Mouse (Mus musculus) heart, adult 18-20 months (tissue): ENCODE measurements around the gene Ndufa10. TPM values are rescaled to one million over a fixed set of nuclear protein-coding genes. Genes with fewer than 3 reads are reported as not detected.
"Not testable (repeated sequence)": the region's sequence is repeated elsewhere in the genome, so short reads cannot be mapped to it uniquely, and the experiment has no call there.

Source experiments
- DNase-seq, 2 experiments: peaks; one replicate each; pipeline ENCODE4 v3.0.0; 2021 to 2022; ENCODE audit warnings: mixed read lengths in 1 of 2
- long read RNA-seq, 2 experiments: library from polyadenylated mRNA; stranded (forward); transcript quantifications; one replicate each; pipeline ENCODE4 v2.0.0; 2021
- total RNA-seq, 2 experiments: library from RNA; stranded (reverse); gene quantifications; 2 replicates each; pipeline ENCODE4 v1.2.3; 2021

The Ndufa10 gene
- 1,000 to 10,000 TPM in 1 of 2 experiments, 100 to 1,000 TPM in 1; 883 to 1,003 TPM for total RNA-seq
- long read RNA-seq, experiment 1, transcript Ndufa10-201 (10 exons, 2,020 nt) = major isoform, 918 of 1,180 reads
- long read RNA-seq, experiment 1, partial matches to known transcripts = 25 of 1,180 reads
- long read RNA-seq, experiment 1, other reads (novel, unspliced or antisense) = 234 of 1,180 reads
- long read RNA-seq, experiment 2, transcript Ndufa10-201 (10 exons, 2,020 nt) = major isoform, 498 of 684 reads
- long read RNA-seq, experiment 2, partial matches to known transcripts = 14 of 684 reads
- long read RNA-seq, experiment 2, other reads (novel, unspliced or antisense) = 170 of 684 reads

DNA sequence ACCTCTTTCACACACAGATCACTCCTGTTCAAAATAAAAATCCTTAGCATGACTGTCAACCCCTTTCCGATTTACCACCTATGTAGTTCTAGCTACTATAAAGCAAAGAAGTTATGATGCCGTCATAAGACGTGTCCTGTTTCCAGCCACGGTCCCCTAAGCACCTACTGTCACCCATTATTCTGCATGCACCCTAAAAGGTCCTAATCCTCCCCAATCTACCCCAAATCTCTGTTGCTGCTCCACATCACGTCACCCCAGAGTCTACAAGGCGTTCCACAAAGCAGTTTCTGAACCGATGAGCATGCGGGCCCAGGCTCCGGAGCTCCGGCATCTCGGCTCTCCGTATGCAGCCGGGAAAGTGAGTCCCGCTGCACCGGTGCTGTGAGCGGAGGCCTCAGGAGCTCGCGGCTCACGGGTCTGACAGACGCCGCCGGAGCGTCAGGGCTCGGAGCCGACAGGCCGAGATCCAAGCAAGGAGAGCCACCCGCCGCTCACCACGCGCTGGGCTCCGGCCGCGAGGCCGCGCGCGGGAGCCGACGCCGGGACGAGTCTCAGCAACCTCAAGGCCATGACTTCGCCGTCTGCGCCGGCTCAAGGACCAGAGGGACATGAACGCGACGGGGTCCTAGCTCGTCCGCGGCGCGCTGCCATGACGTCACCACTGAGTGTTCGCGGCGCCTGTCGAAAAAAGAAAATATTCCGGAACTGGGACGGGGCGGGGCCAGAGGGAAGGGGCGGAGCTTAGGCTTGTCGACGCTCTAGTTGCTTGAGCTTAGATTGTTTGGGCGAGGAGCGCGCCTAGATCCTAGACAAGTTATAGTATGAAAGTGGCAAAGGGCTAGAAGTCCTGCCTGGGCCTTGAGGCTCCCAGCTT, at the start of gene Ndufa10:
Ndufa10 (minus strand) TSS at position 696 of the 877 bp plus-strand sequence.
- DNase-seq = peak; percentile 92 to 99

DNA sequence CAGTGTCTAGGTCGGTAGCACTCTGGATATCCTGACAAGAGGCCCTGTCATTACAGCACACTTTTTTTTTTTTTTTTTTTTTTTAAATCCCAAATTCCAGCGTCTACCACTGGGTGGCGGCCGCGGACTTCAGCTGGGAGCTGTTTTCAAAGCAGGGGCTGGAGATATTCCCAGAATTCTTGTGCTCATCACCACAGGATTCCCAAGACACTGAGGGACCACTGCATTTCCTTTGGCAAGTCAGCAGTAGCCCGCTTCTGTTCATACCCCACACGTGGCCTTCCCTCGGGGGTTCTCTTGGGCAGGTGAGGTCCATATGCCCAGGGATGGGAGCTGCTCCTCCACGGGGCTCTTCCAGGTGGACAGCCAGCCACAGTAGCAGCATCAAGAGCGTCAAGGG, 47.7 kb upstream of the Ndufa10 start:
- DNase-seq = peak; percentile 3 to 29

DNA sequence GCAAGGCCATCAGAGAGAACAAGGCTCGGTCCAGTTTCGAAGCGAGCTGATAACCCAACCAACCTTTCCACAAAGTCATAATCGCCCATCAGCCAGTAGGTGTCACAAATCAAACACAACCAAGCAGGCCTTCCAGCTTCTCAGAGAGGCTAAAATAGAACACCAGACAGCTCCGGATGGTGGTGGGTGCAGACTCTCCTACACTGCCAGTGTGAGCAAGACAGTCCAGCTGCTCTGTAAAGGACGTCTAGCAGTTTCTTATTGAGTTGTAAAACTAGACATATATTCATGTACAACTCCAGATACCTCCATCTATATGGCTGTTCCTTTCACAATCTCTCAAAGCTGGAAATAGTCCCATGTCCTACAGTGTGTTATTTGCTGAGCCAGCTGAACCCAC, 45.4 kb upstream of the Ndufa10 start:
- DNase-seq = no peak

DNA sequence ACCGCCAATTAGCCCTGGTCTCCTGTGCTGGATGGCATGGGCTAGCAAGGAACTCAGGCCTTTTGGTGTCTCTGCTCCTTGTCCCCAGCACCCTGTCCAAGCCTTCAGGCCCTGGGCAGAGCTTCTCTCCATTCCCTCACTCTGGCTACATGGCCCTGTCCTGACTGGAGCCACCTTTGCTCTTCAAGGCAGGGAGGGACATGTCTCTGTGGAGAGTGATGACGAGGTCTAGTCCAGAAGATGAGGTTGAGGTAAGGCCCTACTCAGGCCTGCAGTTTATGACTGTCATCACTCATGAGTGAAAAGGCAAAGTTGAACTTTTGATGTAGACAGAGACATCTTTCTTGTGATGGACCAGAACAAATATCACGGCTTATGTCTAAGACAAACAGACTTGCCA, 44.9 kb upstream of the Ndufa10 start, which contains the start of gene Olfr1414:
Olfr1414 (minus strand) TSS at position 101 of the 400 bp plus-strand sequence.
- DNase-seq = no peak

DNA sequence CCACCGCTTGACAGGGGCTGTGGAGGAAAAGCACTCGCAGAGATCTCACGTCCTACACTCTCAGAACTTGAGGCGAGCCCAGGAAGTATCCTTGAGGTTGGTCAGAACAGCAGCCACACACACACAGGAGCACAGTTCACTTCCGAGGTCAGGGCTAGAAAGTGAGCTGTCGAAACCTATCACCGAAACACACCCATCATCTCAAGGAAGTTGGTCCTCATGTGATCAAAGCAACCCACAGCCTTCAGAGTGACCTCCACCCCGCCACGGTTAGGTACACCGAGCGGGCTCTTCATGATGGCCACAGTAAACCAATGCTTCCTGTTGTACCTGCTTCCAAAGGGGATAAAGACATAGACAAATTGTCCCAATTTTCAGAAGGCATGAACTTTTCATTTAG, 41.7 kb upstream of the Ndufa10 start:
- no peak for DNase-seq

DNA sequence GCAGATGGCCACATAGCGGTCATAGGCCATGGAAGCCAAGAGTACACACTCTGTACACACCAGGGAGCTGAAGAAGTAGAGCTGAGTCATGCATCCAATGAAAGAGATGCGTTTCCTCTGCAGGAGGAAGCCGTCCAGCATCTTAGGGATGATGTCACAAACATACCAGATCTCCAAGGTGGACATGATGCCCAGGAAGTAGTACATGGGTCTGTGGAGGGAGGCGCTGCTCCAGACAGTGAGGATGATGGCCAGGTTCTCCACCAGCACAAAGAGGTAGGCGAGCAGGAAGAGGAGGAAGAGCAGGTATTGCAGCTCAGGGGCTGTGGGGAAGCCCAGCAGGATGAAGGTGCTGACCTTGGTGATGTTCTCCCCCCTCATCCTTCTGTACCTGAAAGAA, 38.0 kb upstream of the Ndufa10 start:
- DNase-seq = not testable (repeated sequence)

DNA sequence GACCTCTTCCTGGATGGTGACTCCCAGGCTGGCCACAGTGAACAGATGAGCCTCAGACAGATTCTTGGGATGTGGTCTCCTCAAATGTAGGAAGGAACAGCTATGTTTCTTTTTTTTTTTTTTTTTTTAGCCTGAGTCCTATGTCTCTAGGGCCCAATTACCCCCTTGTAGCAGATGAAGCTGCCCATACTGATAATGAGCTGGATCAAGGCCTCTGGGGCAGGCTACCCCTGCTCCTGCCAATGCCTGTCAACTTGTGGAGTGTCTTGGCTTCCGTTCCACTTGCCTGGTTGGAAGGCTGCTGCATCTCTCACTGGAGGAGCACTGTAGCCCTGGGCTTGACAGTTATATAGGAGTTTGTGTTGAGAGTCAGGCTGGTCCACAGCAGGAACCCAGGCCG, 22.3 kb upstream of the Ndufa10 start, which contains the start of gene Olfr1415:
Olfr1415 (minus strand) TSS at position 101 of the 400 bp plus-strand sequence.
- no peak for DNase-seq

DNA sequence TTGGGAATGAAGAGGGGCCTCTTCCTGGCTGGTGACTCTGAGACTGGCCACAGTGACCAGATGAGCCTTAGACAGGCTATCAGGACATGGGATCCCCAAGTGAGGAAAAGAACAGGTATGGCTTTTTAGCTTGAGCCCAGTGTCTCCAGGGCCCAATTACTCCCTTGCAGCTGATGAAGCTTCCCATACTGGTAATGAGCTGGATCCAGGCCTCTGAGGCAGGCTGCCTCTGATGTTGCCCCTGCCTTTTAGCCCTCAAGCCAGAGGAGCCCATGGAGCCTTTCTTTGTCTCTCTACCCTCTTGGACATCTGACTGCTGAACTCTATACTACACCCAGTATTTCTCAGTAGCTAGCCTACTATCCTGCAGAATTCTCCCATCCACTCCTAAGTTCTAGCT, 11.4 kb upstream of the Ndufa10 start, which contains the start of gene Olfr1416:
Olfr1416 (minus strand) TSS at position 101 of the 400 bp plus-strand sequence.
- no peak for DNase-seq

DNA sequence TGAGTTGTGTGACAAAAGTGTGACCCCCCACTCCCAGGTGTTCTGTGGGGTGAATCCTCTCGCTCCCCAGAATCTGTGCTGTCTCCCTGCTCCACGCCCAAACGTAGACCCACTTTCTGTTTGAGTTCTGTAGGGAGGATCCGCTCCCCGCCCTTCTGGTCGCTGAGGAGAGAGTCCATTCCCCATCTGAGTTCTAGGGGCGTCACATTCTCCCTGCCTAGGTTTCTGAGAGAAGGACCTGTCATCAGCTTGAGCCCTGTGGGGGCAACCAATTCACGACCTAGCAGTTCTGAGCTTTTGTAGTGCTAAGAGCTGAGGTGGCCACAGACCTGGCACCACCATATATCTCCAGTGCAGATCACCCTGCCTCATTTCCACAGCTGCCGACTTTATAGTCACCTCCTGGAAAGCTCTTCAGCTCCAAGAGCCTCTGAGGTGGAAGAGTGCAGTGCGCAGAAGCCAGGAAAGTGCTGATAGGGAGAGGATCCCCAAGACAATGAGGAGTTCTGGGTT, 462 bp upstream of the Ndufa10 start:
- no peak for DNase-seq

DNA sequence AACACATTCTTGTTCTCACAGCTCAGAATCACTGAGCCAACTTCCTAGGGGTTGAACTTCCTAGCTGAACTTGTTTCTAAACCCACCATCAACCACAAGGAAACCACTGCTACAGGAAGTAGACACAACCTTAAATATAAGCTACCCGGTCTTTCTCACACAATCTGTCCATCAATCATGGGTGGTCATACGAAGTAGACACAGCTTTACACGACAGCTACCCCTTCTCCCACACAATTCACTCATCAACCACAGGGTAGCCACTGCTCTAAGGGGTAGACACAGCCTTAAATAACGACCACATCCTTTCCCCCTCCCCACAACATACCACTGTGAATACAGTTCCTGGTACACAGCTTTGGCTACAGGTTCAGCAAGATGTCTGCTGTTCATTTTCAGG, 4.8 kb downstream of the Ndufa10 start:
- no peak for DNase-seq

DNA sequence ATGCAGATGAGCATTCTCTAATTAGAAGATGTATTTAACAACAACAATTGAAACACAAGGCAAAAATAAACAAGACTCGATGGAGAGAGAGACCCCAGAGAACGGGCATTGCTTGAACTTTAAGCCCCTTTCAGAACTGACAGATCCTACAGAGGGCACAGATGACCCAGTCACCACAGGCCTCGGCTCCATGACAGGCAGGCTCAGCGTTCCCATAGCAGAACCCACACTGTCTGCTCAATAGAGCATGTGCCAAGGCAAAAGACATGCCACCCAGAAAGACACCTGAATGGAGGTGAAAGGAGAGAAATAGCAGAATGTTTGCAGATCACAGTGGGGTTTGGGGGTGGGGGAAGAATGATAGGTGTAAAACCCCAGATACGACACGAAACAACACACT, 15.2 kb downstream of the Ndufa10 start:
- no peak for DNase-seq

DNA sequence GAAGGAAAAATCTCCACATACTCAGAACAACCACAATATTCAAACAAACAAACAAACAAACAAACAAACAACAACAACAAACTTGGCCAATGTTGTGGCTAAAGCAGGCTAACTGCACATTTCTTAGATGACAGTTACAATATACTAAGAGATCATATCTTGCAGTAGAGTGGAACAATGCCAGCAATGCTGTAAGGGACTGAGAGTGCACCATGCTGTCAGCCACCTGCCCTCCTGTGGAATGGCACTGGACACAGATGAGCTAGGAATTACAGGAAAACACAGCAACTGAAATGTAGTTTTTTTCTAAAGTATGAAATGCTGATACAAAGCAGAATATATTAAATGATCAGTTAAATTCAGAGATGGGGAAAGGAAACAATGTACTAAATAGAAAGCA, 15.9 kb downstream of the Ndufa10 start:
- DNase-seq = no peak

DNA sequence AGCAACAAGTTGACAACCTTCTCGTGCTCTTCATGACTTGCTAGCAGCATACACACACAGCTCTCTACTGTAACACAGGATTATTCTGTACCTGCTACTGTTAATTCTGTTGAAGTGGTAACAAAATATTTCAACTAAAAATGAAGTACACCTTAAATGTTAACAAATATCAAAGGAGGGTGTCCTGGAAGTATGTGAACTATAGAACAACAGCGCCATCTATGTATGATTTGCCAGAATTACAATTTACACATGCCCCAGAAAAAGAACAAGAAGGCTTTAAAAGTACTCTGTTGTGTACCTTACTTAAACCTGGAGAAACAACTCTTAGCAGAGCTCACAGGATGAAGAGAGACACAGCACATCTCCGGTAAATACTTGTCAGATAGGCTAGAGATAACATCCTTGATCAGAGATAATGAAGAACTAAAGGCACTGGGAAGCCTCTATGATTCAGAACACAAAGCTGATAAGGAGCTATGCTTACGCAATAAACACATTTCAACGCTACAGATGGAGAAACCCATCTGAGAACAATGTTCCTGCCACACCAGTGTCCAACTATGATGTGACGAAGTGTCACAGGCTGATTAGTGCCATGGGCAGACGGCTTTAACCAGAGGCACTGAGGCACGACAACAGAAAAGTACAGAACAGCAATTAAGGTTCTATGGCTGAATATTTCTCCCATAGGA, 19.8 kb downstream of the Ndufa10 start:
- peak in 1 of 2 experiments; percentile 49 for DNase-seq

DNA sequence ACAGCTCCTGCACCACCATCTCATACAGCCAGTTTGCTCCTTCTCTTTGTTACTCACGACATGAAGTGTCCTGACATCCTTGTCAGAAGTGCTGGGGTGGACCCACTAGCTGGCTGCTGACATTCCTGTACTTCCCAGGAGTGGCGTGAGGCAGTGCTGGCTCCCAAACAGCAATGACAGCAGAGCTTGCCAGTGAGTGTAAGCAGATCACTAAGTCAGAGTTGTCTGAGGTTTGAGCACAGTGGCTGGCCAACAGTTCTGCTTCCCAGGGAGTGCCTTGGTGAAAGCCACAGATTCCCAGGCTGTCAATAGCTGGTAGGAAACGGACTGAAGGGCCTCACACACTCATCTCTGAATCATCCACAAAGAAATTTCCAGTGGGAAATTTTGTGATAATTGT, 25.4 kb downstream of the Ndufa10 start:
- DNase-seq = peak; percentile 25 to 51

DNA sequence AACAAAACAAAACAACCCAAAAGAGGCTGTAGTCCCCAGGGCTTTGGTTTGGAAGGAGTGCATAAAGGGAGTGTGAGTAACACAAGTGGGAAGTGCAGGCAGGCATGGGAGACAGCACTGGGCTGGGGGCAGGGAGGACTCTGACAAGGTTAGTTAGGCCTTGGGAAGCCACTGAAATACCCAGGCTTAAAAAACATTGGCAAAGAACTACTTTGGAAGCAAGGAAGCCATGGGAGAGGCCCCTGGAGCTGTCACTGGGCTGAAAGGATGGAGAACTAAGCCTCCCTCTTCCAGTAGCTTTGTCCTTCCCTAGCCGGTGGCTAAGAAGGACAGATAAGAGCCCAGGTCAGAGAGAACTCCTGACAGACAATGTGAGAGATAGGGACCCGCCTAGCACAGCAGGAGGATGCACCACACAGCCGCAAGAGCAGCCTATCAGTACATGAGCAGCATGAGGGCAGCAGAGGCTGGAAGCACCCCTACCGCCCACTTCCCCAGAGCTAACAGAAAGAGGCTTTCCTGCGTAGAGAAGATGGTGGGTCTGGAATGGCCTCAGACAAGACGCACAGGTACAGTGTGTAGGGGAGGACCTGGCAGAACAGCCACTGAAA, 32.1 kb downstream of the Ndufa10 start:
- DNase-seq = no peak

DNA sequence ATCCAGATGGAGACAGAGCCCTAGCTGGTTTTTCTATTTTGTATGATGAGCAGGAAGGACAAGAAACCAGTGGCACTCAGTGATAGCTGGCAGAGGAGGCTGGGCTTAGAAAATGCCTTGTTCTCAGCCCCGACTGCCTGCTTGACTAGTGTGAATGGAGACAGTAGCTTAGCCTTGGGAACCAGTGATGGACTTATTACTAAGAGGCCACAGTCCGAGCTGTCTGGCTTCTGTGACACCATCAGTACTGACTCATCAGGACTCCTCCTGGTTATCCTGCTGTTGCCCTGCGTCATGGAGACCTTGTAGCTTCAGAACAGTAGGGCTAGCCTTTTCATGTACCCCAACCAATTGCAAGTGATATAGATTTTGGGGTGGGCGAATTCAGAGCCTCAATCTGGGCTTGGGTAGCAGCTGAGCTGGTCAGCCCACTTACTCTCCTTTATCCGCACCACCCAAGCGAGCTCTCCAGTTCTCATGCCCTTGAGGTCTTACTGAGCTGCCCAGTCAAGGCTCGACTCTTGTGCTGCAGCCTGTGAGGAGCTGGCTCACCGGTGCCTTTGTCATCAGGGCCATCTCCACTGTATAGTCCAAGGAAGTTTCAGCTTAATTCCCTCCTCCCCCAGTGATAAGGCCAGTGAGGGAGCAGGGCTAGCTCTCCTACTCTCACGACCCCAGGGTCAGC, 33.5 kb downstream of the Ndufa10 start:
- no peak for DNase-seq

DNA sequence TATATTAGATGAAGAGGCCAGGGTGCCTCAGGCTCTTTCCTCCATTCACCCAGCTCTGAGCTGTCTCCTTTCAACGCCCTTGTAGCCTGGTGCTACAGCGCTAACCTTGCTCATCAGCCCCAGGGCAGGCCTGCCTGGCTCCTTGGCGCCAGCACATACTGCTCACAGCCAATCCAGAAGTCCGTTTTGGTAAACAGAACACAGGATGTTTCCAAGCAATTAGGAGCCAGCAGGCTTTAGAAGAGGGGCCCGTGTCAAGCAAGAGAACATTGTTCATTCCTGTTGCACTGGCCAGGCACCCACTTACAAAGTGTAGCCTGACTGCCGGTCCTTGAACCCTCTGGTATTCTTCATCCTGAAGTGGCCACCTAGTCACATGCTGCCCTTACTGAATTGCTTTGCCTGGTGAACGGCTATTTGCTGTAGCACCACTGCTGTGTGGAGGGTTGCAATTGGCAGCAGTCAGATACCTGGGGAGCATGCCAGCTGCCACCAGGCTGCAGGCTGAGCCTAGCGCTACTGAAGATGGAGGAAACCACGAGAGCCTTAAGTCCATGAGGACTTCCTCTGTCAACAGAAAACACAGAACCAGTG, 35.9 kb downstream of the Ndufa10 start:
- DNase-seq = peak; percentile 61 to 73

DNA sequence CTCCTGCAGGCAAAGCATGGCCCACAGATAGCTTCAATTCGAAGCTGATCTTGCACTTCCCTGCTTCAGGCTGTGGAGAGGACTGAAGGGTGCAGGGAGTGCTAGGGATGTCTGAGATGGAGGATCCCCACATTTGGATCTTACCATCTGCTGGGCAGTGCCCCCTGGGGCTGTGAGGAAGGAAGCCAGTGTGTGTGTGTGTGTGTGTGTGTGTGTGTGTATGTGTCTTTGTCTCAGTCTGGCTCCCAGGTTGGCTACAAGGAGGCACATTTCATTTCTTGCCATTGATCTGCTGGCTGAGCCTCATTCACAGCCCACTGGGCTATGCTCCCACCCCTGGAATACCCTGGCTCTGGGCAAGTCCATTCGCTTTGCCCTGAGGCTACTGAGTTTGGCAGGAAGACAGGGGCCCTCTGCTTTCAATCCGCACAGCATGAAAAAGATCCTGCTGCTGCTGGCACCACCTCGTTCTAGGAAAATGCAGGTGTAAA, 36.8 kb downstream of the Ndufa10 start:
- DNase-seq = peak in 1 of 2 experiments; percentile 16

DNA sequence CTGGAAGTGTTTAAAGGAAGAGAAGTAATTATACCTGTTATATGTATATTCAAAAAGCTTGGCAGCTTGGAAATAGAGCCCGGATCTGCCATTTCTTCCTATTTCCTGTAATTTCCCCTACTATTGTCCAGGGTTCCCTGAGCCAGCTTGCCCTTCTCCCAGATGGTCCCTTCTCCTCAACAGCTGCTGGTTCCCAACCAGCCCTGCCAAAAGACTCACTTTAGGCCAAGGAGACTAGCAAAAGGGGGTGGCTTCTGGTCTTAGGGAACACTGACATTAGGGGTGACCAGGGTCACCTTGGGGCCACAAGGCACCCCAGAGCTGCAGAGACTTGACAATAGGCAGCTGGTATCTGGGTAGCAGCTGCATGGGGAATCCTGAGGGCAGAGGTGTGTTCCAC, 38.7 kb downstream of the Ndufa10 start:
- DNase-seq = no peak

DNA sequence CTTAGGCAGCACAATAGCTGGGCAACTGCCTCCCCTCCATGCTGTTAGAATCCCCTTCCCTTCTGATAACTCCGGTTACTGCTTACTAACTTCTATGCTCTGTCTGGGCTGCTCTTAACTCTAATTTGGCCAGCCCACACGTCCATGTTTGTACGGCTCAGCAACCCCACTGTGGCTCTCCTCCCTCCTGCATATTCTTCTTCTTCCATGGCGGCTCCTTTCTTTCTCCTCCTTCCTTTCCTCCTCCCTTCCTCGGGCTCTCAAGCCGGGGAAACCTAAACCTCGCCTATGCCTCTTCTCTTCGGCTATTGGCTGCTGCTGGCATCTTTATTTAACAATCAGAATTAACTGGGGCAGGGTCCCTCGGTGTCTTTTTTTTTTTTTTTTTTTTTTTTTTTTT, 40.9 kb downstream of the Ndufa10 start:
- no peak for DNase-seq

DNA sequence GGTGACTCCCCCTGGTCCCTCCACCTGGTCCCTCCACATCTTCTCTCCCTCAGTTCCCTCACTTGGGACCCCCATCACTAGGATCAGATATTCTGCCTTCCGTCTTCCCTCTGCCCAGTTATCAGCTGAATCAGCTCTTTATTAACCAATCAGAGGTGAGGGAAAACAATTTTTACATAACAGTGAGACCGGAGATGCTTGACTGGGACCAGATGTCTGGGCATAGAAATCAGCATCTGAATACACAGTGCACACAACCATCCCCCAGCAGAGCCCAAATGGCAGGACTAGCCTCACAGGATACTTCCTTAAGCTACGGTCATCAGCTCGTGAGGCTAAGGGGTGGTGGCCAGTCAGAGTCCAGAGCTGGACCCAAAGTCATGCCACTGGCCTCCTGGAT, 41.6 kb downstream of the Ndufa10 start:
- no peak for DNase-seq
